Mouse (Mus musculus) lung, postnatal 4 days (tissue): ENCODE data around the gene Mtss1l.
A peak's percentile ranks its signal among the peaks of the same experiment; 100 is the strongest.

Source experiments
- DNase-seq, 2 experiments: peaks; one replicate each; pipeline ENCODE4 v3.0.0; 2021

Mtss1l gene

DNA sequence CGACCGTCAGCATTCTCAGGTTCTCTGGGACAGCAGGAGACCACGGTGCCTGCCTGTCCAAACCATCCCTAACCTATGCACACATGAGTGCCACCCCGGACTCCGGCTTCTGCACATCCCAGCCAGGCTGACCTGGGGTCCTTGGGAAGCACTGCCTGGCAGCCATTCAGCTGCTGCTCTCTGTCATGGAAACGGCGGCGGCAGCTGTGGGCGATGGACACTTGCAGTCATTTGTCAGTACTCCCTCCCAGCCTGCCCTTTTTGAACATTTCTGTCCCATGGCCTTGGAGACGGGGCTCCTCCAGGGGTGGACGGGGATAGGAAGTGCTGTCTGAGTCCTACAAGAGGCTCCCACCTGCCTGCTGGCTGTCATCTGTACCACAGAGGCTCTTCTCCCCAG, 12.8 kb upstream of the Mtss1l start:
- DNase-seq, result no peak

DNA sequence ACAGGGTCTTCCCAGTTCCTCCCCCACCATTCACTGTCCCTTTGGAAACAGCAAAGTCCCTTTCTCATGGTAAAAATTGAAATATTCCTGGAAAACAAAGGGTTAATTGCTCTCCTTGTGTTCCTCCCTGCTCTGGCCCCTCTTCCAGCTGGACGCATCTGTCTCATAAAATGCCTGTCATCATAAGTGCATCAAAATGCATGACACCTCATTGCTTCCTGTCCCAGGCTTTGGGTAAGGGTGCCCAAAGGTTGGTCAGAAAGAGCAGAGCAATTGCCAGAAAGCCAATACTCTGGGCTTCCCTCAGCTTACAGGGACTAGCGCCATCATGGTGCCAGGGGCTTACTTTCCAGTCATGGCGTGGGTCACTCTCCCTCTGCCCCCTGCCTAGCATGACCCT, 10.7 kb upstream of the Mtss1l start:
- peak; percentile 49 to 61 for DNase-seq

DNA sequence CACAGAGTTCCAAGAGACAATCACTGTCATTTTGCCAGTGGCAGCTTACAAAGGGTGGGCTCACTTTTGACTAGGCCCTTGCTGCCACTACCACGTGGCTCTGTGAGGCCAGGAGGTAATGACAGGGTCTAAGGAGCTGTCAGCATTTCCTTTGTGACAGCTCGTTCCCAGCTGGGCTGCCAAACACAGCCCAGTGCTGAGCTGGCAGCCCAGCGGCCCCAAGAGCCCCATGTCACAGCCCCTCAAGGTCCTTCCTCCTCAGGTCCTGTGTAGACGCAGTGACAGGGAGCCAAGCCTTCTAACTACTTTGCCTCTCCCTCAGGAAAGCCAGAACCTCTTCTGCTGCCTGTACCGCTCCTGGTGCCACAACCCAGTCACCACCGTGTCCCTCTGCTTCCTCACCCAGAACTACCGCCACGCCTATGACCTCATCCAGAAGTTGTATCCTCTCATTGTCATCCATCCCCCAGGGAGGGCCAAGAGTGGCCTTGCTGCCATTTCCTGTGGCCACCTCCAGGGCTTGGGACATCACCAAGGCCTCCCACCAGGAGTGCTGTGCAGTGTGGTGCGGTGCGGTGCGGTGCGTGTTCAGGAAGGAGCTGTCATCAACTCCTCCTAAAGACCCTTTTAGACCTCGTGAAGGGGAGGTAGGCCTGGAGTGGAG, 9.9 kb upstream of the Mtss1l start:
- DNase-seq, result peak; percentile 71 to 88

DNA sequence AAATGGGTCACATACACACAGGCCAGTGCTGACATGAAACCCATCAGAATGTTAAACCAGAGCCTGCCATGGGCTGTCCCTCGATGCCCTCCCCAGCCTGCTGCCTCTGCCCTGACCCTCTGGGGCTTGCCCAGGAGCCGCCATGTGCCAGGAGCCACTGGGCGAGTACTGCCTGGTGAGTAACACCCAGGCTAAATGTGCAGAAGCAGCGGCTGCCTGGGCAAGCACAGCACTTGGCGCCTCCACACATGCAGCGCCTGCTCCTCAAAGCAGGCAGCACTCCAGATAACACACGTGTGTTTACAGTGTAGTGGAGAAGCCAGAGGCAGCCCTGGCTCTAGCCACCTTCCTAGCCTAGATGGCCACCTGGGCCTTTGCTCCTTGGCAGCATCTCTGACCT, 8.2 kb upstream of the Mtss1l start:
- DNase-seq, result no peak

DNA sequence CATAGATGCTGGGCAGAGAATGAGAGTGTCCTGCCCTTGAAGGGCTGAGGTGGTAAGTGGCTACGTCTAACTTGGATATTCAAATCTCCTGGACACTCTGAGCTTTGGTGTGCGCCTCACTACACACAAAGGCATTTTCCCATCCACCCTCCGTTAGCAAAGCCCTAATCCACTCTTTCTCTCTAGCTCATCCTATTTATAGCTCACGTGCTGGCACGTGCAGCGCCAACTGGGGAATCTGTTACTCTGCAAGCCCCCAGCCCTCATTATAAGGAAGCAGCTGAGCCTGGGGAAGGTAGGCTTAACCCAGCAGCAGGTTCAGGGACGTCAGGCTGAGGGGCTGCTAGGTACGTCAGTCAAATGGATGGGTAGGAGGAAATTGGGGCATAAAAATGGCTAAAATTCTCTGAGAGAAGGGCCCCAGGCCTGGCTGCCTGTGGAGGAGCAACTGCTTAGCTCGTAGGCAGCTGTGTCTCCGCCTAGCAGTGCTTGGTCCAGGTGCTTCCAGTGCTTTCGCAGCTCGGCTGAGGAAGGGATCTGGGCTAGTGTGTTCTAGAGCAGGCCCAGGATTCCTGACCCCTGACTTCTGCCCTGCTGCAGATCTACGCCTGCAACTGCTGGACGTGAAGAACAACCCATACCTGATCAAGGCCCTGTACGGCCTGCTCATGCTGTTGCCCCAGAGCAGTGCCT, 6.3 kb upstream of the Mtss1l start:
- DNase-seq, result no peak

DNA sequence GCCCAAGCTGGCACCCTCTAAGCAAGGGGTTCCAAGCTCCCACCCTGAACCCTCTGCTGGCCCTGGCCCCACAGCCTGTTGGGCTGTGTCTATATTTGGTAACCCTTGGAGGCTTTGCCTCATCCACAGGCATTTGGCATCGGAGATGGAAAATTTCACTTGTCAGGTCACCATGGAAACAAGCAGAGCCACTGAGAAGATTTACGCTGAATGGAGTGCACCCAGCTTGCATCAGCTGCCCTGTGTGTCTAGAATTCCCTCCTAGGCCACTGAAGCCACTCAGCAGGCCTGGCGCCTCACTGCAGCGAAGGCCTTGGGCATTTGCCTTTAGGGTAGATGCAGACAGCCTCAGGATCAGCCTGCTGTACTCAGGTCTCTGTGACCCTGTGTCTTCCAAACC, 5.2 kb upstream of the Mtss1l start:
- peak; percentile 60 to 85 for DNase-seq

DNA sequence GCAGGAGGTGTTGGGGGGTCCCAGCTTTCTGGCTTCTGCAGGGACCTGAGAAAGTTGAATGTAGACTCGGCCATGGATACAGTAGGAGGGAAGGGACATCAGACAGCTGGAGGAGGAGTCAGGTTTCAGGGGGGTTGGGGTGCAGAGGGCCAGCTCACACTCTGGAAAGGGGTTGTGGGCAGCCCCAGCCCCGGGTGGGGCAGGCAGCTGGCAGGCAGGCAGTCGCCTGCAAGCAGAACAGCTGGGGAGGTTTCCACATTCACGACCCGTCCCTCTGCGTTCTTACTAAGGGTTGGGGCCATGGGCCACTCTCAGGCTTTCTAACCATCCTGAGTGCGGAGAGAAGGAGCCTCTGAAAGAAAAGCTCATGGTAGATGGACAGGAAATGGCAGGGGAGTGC, 4.1 kb upstream of the Mtss1l start:
- DNase-seq, result peak; percentile 45 to 85

DNA sequence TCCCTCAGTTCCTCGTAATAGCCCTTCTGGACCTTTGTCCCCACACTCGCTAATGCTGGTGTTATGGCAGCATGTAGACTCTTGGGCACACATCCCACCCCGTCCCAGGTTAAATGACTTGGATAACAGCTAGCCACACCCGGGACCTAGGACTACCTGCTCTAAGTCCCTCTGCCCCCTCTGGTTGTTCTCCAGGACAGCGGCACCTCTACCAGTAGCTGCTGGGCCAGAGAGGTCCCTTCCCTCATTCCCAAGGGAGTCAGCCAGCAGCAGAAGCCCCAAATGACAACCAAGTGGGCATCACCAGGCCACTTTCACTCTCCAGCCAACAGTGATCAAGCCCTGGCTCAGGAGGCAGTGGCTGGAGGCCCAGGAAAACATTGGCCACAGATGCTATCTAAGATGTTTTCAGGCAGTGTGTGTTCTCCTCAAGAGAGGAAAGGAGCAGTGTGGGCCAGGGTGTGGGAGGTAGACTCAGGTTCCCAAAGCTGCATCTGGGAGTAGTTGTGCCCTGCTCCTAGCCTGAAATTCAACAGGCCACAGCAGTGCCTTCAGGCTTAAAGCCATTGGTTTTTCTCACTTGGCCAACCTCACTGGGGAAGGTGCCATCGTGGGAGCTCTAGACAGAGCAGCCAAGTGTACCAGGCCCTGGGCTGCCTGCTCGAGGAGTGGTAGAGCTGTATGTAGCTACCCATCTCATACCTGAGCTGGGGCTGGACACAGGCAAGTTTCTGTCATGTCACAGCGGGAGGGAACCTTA, 2.9 kb upstream of the Mtss1l start:
- DNase-seq, result no peak

DNA sequence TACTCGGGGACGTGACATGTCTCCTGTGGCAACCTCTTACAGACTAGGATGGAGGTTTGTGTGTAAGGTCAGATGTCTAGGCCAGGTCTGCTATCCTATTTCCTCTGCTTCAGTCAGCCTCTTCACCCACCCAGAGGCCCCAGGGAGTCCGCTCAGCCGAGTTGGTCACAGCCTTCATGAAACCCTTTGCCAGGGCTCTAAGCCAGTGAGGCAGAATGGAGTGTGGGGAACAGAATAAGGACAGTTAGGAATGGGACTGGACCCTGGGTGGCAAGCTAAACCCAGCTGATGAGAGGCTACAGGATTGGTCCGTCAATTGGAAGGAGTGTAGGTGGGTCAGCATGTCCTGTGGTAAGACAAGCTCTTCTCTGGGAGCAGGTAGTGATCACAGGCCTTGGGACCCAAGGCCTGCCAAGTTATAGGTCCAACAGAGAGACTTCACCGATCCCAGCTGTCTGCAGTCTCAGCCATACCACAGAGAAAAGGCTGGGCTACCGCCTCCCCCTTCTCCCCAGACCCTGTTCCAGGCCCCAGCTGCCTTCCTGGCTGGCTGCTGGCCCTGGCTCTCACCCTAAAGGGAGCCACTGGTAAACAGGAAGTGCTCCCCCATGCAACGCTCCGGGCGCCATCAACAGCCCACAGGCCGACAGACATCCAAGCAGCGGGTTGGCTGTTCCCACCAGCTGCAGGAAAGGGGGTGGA, 2.2 kb upstream of the Mtss1l start:
- DNase-seq, result peak; percentile 84 to 95

DNA sequence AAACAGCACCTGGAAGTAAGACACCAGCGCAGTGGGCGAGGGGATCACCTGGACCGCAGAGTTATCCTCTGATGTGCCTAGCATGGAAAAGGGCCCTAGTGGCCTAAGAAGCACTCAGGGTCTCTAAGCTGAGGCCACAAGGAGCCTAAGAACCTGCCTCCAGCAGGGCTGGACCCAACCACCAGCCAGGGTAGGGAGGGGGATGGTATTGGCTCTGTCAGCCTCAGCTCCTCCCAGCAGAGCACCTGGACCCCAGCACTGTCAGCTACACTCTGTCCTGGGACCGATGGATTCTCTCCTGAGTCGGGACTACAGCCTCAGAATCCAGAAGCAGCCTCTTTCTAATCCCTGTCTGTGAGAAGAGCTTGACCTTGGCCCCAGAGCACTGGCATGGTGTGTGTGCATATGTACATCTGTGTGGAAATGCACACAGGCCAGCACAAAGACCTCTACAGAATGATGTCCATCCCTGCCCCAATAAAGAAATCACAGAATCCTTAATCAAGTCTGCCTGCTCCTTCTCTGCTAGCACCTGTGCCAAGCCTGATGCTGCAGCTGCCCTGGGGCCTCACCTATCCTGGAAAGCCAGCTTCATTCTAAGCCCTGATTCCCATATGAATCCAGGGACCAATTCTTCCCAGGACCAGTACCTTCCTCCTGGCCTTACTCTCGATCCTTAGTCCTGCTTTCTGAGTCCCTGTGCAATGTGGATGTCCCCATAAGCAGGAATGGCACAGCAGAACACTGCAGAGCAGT, 1.2 kb upstream of the Mtss1l start:
- no peak for DNase-seq

DNA sequence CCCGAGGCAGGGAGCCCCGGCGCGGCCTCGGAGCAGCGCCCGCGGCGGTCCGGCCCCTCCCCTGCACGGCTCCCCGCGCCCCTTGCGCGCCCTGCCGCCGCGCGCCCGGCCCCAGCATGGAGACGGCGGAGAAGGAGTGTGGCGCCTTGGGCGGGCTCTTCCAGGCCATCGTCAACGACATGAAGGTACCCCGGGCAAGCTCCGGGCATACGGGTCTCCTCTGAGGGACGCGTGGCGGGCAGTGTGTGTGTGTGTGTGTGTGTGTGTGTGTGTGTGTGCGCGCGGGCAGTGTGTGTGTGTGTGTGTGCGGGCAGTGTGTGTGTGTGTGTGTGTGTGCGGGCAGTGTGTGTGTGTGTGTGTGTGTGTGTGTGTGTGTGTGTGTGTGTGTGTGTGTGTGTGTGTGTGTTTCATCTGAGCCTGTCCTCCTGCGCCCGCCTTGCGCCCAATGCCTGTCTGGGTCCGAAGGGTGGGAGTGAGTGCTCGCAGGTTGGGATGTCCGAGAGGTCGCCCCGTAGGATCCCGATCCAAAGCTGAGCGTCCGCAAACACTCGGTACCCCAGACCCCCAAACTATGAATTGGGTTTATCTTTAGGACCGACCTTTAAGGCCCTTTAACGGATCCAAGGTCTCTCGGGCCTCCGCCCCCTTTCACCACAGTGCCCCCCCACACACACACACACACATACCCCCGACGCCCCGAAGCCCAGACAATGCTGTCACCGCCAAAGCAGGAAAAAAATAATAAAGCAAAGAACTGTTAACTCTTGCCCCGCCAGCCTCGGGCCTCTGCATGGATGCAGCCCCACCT, 534 bp downstream of the Mtss1l start:
- peak; percentile 57 to 62 for DNase-seq

DNA sequence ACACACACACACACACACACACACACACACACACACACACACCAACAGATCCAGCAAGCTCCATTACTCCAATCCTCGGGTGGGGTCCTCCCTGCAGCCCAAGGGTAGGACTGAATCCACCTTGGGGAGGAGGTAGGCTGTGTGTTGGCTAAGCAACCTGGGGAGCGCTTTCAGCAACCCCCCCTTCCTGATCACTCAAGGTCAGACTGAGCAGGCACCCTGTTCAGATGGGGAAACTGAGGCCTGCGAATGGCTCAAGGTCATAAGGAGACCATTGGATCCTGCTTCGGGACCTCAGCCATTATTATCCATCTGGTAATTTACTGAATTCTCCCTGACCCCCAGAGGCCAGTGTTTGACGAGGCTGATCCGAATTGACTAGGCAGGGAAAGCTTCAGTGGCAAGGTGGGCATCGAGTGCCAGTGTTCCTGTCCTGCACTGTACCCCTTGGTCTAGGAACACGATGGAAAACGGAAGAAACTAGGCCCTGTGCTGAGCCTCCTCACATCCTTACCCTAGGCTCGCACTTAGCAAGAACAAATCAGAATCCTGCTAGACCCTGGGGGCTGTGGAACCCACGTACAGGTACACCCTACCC, 1.2 kb downstream of the Mtss1l start:
- DNase-seq, result no peak

DNA sequence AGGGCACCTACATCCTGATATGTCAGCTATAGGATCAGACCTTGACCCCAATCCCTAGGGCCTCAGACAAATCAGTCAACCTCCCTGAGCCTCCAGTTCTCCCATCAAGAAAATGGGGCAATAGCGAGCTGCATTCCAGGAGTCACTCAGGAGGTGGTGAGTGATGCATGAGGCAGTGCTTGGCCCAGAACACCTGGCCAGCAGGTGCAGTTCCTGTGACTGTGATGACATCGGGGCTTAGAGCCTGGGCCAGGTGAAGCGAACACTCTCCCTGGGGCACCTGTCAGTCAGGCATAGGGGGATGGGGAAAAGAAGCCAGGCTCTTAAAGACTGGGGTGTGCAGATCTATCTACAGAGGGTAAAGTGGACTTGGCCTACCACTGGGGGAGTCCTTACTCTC, 3.2 kb downstream of the Mtss1l start:
- no peak for DNase-seq

DNA sequence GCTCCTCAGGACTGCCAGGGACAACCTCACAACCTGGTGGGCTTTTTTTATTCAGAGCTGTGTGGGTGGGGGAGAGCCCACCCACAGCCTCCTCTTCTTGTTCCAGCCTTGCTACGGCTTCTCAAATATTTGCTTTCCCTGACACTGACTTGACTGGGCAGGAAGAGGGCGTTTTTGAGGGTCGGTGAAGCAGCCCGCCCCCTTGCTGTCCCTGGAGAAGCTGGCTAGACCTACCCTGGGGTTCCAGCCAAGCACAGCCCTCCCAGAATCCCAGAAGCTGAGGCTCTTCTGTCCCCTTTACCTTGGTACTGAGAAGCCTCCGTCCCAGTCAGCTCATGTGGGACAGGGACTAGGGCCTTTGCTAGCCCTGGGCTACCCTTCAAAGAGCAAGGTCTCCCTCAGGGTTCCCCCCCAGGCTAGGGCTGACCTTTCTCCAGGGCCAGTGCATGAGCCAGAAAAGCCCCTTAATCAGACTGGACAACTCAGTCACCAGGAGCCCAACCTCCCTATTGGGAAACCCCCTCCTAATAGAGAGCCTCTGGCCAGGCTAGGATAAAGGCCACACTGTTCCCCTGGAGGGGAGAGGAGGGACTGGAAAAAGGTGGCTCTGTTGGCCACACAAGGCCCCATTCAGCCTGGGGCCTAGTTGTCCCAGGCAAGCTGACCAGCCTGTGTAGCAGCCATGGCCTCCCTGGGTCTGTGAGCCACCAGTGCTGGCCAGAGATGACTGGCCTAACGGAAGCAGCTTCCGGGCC, 4.0 kb downstream of the Mtss1l start:
- no peak for DNase-seq

DNA sequence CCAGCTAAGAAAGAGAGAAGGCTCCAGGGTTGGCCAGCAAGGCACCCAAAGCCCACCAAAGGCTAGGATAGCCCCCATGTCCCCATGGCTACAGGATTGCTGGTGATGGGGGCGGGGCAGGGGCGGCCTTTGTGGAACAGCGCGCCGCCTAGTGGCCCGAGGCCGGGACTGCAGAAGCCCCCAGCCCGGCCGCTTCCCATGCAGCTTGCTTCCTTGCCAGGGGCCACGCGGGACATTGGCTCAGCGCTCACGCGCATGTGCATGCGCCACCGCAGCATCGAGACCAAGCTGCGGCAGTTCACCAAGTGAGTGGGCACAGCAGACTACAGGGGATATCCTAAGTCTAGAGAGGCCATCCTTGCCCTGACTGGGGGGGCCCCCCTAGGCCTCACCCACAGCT, 5.6 kb downstream of the Mtss1l start:
- peak; percentile 75 to 78 for DNase-seq

DNA sequence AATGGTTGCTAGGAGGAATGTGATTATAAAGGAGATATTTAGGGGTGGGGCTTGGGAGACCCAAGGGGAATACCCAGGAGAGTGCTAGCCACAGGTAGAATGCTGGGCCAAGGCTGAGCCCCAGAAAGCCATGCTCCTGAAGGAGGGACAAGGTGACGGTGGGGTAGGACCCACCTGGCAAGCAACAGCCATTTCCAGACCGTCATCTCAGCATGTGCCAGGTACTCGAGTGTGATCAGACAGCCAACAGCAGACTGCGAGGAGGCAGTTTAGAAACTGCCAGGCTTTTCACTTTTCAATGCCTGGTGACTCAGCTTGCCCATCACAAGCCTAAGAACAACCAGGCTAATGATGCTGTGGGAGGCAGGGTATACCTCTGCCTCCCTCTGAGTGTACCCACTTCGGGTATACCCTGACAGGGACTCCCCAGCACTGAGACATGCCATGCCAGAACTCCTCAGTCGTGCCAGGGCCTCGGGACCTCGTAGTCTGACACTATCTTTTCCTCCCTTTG, 10.1 kb downstream of the Mtss1l start:
- DNase-seq, result no peak

DNA sequence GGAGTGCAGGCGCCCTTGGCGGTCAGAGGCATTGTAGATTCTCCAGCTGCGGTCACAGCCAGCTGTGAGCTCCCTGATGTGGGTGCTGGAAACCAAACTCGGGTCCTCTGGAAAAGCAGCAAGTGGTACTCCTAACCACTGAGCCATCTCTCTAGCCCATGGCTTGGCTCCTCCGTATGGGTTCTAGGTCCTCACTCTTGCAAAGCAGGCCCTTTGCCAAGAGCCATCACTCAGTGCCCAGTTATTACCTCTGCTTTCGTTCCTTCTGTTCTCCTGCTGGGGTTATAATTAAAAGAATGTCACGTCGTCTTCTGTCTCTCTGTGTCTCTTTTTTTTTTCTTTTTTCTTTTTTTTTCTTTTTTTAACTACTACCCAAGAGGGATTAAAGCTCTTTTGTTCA, 11.8 kb downstream of the Mtss1l start:
- DNase-seq, result no peak

DNA sequence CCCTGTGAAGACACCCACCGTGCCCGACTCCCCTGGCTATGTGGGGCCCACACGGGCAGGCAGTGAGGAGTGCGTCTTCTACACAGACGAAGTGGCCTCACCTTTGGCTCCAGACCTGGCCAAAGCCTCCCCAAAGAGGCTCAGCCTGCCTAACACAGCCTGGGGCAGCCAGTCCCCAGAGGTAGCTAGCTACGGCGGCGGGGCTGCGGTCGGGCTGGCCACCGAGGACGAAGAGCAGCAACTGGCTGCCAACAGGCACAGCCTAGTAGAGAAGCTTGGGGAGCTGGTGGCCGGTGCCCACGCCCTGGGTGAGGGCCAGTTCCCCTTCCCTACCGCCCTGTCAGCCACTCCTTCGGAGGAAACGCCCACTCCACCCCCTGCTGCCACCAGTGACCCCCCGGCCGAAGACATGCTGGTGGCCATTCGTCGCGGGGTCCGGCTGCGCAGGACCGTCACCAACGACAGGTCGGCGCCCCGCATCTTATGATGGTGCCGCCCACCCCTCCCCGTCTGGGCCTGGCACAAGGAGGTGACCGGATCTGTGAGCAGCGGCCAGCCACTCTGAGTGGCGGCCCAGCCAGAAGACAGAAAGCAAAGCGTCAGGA, 17.4 kb downstream of the Mtss1l start:
- DNase-seq, result peak in 1 of 2 experiments; percentile 25

DNA sequence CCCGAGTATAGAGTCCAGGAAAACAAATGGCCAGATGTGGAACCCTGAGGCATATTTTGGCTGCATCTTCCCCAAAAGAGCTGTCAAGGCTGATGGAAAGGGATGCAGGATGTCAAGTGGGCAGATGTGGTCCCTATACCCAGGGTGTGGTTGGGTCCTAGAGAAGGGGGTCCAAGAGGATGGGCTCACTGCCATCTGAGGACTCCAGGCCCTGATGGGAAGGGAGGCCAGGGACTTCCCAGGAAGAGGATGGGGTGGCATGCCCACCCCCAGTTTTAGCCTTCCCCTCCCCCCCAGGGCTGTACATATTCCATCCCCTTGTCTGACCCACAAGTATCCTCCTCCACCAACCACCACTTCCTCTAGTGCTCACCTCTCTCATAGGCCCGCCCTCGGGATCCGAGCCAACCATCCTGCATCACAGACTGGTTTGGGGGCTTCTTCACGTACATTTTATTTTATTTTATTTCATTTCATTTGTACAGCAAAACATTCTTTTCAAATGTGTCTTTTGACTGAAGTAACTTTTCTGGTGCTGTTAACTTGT, 19.4 kb downstream of the Mtss1l start:
- peak in 1 of 2 experiments; percentile 31 for DNase-seq
